Mouse (Mus musculus) intestine, embryonic 16.5 days (tissue): ENCODE measurements at regions not wholly inside any gene's neighbourhood (a gene's known extent, or its start where the extent isn't known, plus 50 kb on each side); places are given as distances from the start of the nearest gene placed in this dataset.
A peak's percentile ranks its signal among the peaks of the same experiment; 100 is the strongest.

ENCODE experiments used
- ATAC-seq: fragments of 200-750 bp; cut with Nextera tagmentation; 2 replicates; pipeline ENCODE4 v1.8.0; 2017; ENCODE audit warnings: moderate TSS enrichment, moderate library complexity
- H3K27ac ChIP-seq: fragments of 300-500 bp; sonication (generic); 2 replicates; pipeline ENCODE4 v1.5.1; 2014; ENCODE audit warnings: mild to moderate bottlenecking, low read length
- H3K27me3 ChIP-seq: fragments of 300-500 bp; sonication (generic); replicated peaks from 2 replicates; pipeline ENCODE4 v1.6.1; 2014; ENCODE audit warnings: low read length, control low read depth, mixed read lengths; ENCODE audit not compliant: control insufficient read depth, insufficient read depth
- H3K36me3 ChIP-seq: fragments of 300-500 bp; sonication (generic); 2 replicates; pipeline ENCODE4 v1.6.1; 2014; ENCODE audit warnings: low read length, control low read depth; ENCODE audit not compliant: control insufficient read depth, insufficient read depth
- H3K4me1 ChIP-seq: fragments of 300-500 bp; sonication (generic); 2 replicates; pipeline ENCODE4 v1.6.1; 2014; ENCODE audit warnings: low read length, control low read depth, mixed read lengths; ENCODE audit not compliant: control insufficient read depth, insufficient read depth
- H3K4me2 ChIP-seq: fragments of 300-500 bp; sonication (generic); 2 replicates; pipeline ENCODE4 v1.6.1; 2014; ENCODE audit warnings: low read depth, low read length, control low read depth
- H3K4me3 ChIP-seq: fragments of 300-500 bp; sonication (generic); 2 replicates; pipeline ENCODE4 v1.5.1; 2014; ENCODE audit warnings: mild to moderate bottlenecking, low read length
- H3K9ac ChIP-seq: fragments of 300-500 bp; sonication (generic); 2 replicates; pipeline ENCODE4 v1.6.1; 2014; ENCODE audit warnings: low read depth, low read length
- H3K9me3 ChIP-seq: fragments of 300-500 bp; sonication (generic); 2 replicates; pipeline ENCODE4 v1.6.1; 2016; ENCODE audit warnings: low read length, control low read depth; ENCODE audit not compliant: control insufficient read depth
- WGBS: fragments of 180-500 bp; shearing (Covaris S2); extraction: QIAGEN DNeasy Blood & Tissue Kit; methylation state at CpG from one replicate; pipeline ENCODE4 v1.1.7; 2014; 5-methylcytosine and 5-hydroxymethylcytosine counted together

- Histone ChIP-seq H3K4me3 (no peak overlapping the region), H3K27me3 (no peaks in the 10 kb centered on the region), H3K4me1 (no peaks in the 10 kb centered on the region), H3K4me2 (no peak overlapping the region), H3K9ac (no peak overlapping the region), H3K36me3 (no peaks in the 10 kb centered on the region), H3K27ac (no peak overlapping the region), H3K9me3 (no peaks in the 10 kb centered on the region)
- WGBS, result 82% methylated on average over 12 of the region's 12 CpGs
- ATAC-seq, result no peak
These were observed 427.4 kb downstream of the Gm9195 start for GRCm38 (mm10) chr14:72064111-72064812.

DNA sequence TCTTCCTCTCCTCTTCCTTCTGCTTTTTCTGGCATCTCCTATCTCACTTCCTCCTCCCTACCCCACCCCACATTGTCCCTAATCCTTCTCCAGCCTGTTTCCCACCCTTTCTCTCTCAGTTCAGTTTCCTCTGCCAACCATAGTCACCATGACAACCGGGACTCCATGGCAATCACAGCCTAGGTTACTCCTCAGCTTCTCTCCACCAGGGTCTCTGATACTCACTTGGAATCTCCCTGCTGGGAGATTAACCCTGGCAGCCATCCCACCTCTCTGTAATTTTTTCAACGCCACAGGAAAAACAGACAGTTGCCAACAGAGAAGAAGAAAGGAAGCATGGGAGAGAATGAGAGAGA is 448.8 kb downstream of the Gm9195 start:
- 49% methylated on average over 2 of the region's 2 CpGs for WGBS
- no peak overlapping the region for H3K27ac ChIP-seq
- H3K4me2 ChIP-seq, result no peak overlapping the region

DNA sequence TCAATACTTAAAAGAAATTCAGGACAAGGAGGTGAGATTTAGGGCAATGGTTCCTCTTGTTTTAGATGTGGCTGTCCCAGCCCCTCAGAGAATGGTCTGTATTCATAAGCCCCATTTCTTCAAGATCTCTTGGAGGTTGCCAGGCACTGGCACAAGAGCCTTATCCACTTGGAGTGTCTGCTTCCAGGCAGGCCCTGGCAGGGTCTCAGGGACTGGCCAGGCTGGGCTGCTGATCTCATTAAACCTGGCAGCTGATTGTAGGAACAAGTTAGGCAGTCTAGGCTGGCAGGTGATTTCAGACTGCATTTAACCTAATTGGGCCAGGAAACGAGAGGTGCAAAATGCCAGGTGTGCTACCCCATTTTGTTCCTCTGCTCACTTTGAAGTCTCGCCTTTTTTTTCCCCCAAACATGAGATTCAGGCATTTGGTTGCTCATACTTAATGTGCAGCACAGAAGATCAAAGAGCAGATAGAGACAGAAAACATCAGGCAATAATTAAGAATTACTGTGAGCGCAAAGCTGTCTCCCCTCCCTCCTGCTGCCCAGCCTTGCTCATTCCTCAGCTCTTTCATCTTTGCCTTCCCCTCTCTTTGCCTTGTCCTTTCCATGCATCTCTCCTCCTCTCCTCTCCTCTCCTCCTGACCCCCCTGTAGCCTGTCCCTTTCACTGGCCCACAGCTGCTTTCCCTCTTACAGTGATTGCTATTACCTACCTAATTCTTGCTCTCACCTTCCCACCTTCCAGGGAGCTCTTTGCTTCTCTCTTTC is 449.3 kb downstream of the Gm9195 start:
- Histone ChIP-seq H3K36me3 (no peaks in the 10 kb centered on the region), H3K27ac (no peak overlapping the region), H3K4me3 (no peak overlapping the region), H3K9me3 (no peaks in the 10 kb centered on the region), H3K4me2 (no peak overlapping the region), H3K9ac (no peak overlapping the region), H3K27me3 (no peaks in the 10 kb centered on the region), H3K4me1 (no peaks in the 10 kb centered on the region)
- no peak for ATAC-seq
- 64% methylated on average over 3 of the region's 3 CpGs for WGBS

More for the DNA sequence above, 448.8 kb downstream of the Gm9195 start:
- H3K36me3 ChIP-seq, result no peaks in the 10 kb centered on the region
- no peak for ATAC-seq
- no peak overlapping the region for H3K9ac ChIP-seq
- H3K4me1 ChIP-seq, result no peaks in the 10 kb centered on the region
- H3K27me3 ChIP-seq, result no peaks in the 10 kb centered on the region
- no peaks in the 10 kb centered on the region for H3K9me3 ChIP-seq
- H3K4me3 ChIP-seq, result no peak overlapping the region

DNA sequence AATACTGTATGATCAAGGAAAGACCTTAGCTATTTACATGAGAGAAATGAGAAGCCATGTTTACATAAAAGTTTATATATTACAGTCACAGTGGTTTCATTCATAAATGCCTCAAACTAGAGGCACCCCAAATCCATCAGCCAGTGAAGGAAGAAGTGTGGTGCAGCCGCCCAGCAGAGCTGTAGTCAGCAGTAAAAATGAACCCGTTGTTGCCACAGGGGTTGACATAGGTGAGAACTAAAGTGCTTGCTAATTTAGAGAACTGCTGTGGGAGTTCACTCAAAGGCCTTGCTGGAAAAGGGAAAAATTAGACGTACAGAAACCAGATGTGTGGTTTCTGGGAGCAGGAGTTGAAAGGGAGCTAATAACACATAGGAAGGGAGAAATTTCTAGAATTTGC is 461.2 kb downstream of the Gm9195 start:
- Histone ChIP-seq H3K27me3 (no peaks in the 10 kb centered on the region), H3K9ac (no peak overlapping the region), H3K4me3 (no peak overlapping the region), H3K4me2 (no peak overlapping the region), H3K4me1 (0 out of 2 replicates have a peak, but pooled peaks cover 2% of the 10 kb centered on the region), H3K27ac (no peak overlapping the region), H3K36me3 (no peaks in the 10 kb centered on the region), H3K9me3 (no peaks in the 10 kb centered on the region)
- ATAC-seq, result no peak
- whole genome bisulfite sequencing, result 60% methylated on average over 3 of the region's 3 CpGs

- H3K9ac ChIP-seq, result no peak overlapping the region
- H3K4me2 ChIP-seq, result no peak overlapping the region
- H3K4me1 ChIP-seq, result 0 out of 2 replicates have a peak, but pooled peaks cover 2% of the 10 kb centered on the region
- H3K4me3 ChIP-seq, result no peak overlapping the region
- H3K27me3 ChIP-seq, result no peaks in the 10 kb centered on the region
- H3K27ac ChIP-seq, result no peak overlapping the region
- no peaks in the 10 kb centered on the region for H3K36me3 ChIP-seq
- peak; percentile 50; the same call in 1 of the 2 replicates for ATAC-seq
- 49% methylated on average over 8 of the region's 8 CpGs for WGBS
- no peaks in the 10 kb centered on the region for H3K9me3 ChIP-seq
These were observed 464.1 kb downstream of the Gm9195 start for GRCm38 (mm10) chr14:72027362-72028020.

GRCm38 (mm10) chr14:72004371-72004770 is 487.3 kb downstream of the Gm9195 start:
- WGBS, result 61% methylated on average over 2 of the region's 2 CpGs

DNA sequence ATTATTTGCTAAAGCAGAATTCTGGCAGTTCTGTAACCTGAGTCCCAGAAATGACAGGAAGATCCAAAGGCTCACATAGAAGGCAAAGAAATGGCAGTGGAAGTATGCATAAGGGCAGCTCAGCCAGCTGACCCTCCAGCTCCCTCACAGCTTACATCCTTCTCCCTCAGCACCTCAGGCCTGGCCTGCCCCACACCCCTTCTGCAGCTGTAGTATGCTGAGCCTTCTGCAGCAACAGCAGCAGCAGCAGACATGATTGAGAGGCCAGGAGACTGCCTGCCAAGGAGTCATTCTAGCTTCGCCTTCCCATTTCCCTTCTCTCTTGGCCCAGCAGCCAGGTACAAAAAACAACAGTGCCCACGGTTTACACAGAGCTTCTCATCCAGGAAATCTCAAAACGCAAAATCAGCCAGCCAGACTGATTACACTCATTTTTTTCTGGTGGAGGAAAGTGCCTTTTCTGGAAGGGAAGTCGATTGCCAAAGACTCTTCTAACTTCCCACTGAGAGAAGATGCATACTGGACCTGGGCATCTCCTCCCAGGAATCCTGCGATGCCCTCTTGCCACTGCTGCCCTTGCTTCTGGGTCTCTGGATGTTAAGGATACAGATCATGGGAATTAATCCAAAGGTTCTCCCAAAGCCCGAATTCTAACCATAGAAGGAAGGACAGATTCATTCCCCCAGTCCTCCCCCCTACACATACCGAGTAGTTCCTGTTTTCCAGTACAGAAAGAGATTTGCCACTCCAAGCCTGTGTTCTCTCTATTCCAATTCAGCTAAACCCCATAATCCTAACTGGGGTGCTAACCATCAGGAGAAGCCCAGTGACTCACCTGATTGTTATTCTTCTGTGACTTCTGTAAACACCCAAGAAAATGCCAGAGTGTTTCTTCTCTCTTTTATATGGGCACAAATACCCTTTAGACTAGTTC is 489.2 kb downstream of the Gm9195 start:
- Histone ChIP-seq H3K4me3 (no peak overlapping the region), H3K4me1 (no peaks in the 10 kb centered on the region), H3K27me3 (no peaks in the 10 kb centered on the region), H3K9me3 (no peaks in the 10 kb centered on the region), H3K4me2 (no peak overlapping the region), H3K36me3 (no peaks in the 10 kb centered on the region), H3K27ac (no peak overlapping the region), H3K9ac (no peak overlapping the region)
- no peak for ATAC-seq
- 39% methylated on average over 7 of the region's 7 CpGs for WGBS

More at GRCm38 (mm10) chr14:72004371-72004770, 487.3 kb downstream of the Gm9195 start:
- no peak overlapping the region for H3K4me3 ChIP-seq
- H3K36me3 ChIP-seq, result no peaks in the 10 kb centered on the region
- ATAC-seq, result no peak
- H3K4me2 ChIP-seq, result no peak overlapping the region
- no peaks in the 10 kb centered on the region for H3K9me3 ChIP-seq
- H3K27ac ChIP-seq, result no peak overlapping the region
- H3K9ac ChIP-seq, result no peak overlapping the region
- H3K27me3 ChIP-seq, result no peaks in the 10 kb centered on the region
- H3K4me1 ChIP-seq, result no peaks in the 10 kb centered on the region

DNA sequence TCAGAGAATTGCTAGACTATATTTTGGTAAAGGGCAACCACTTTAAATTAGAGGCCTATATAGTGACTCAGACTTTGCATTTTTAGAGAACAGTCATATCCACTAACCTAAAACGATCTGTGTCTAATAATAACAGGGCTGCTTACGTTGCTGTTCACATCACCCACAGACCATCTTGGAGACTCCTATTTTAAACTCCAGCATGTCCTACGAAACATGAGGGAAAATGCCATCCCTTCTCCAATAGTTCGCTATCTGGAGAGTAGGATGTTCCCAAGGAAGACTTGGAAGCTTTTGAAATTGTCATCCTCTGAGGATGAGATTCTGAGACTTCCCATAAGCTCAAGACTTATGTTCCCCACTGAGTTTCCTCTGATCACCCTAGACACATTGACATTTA is 518.6 kb downstream of the Gm9195 start:
- no peak for ATAC-seq
- H3K4me3 ChIP-seq, result no peak overlapping the region
- WGBS, result 85% methylated on average over 4 of the region's 4 CpGs
- no peaks in the 10 kb centered on the region for H3K36me3 ChIP-seq
- no peak overlapping the region for H3K4me2 ChIP-seq
- H3K9me3 ChIP-seq, result no peaks in the 10 kb centered on the region
- H3K9ac ChIP-seq, result no peak overlapping the region
- no peaks in the 10 kb centered on the region for H3K4me1 ChIP-seq
- H3K27ac ChIP-seq, result no peak overlapping the region
- no peaks in the 10 kb centered on the region for H3K27me3 ChIP-seq

- Histone ChIP-seq H3K4me3 (no peak overlapping the region), H3K9ac (no peak overlapping the region), H3K27ac (no peak overlapping the region), H3K9me3 (no peaks in the 10 kb centered on the region), H3K4me2 (no peak overlapping the region), H3K36me3 (no peaks in the 10 kb centered on the region), H3K4me1 (no peaks in the 10 kb centered on the region), H3K27me3 (no peaks in the 10 kb centered on the region)
- 92% methylated on average over 1 of the region's 1 CpGs for WGBS
- no peak for ATAC-seq
These were observed 519.1 kb downstream of the Gm9195 start for GRCm38 (mm10) chr14:71972521-71972920.
